In the genomic region with DNA sequence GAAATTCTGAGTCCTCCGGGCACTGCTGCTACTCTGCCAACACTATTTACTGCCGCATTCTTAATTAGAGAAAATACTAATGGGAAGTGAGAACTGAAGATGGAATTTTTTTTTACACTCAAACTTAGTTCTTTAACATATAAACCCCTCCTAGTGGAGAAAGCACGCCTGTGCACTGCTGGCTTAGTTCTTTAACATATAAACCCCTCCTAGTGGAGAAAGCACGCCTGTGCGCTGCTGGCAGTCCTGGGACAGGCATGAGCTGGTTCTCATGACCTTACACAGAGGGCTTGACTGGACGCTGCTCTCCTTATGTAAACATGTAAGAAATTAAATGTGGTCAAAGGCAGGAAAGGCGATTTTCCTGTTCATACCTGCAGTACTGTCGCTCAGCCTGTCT, we compare ENCODE assay signal across 8 mouse cellular contexts. TPM values are rescaled to one million over a fixed set of nuclear protein-coding genes. Genes with fewer than 3 reads are reported as not detected.
DNase-seq lines count a peak whose midpoint lies in the region; ATAC-seq and TF ChIP-seq lines count a peak whose summit lies in the region.

No protein-coding gene starts in this region.

- H3K4me1 ChIP-seq in bone marrow, adult 2 months (ENCODE audit: control insufficient read depth, insufficient read depth, low read length): no peaks in the 10 kb centered on the region
- H3K4me1 ChIP-seq in lung, embryonic 15.5 days: 0 out of 2 replicates have a peak, but pooled peaks cover 2% of the 10 kb centered on the region

- intact Hi-C loops in left cerebral cortex, postnatal 4 days (cut with DNase I): no loop called here
- intact Hi-C loops in gastrocnemius, adult 2 months (cut with DNase I): loop anchor here (5.0 kb wide), 1 partner anchor 289 kb away; no protein-coding TSS in a partner anchor

- H3K27ac ChIP-seq in bone marrow, adult 2 months (ENCODE audit: control insufficient read depth, insufficient read depth, low read depth, low read length, poor library complexity): no peak overlapping the region
- H3K27ac ChIP-seq in gastrocnemius, adult 2 months: no peak overlapping the region; the same call in 1 of the 2 replicates
- no peak overlapping the region for H3K27ac ChIP-seq in lung, embryonic 15.5 days

- peak; percentile 67 for DNase-seq in left cerebral cortex, postnatal 4 days
- DNase-seq in left cerebral cortex, adult 8-10 months (ENCODE audit: low spot score in 2 of 2): no peak
- DNase-seq in gastrocnemius, adult 2 months: peak; percentile 52
- DNase-seq in kidney, adult 8-10 months: peak; percentile 64 to 73
- DNase-seq in ovary, adult 18-20 months (ENCODE audit: low spot score): peak; percentile 16
- peak; percentile 55 for DNase-seq in thymus, postnatal 25 days

- no peak overlapping the region for H3K9ac ChIP-seq in lung, embryonic 15.5 days

- ATAC-seq in lung, embryonic 15.5 days (ENCODE audit: borderline replicate concordance, extremely low read depth, low FRiP score, low TSS enrichment): peak; percentile 75; the same call in 1 of the 2 replicates

- H3K9me3 ChIP-seq in lung, embryonic 15.5 days: no peaks in the 10 kb centered on the region

- no peak overlapping the region for H3K4me3 ChIP-seq in bone marrow, adult 2 months (replicated peaks; ENCODE audit: control insufficient read depth, low read depth, low read length)
- no peak overlapping the region for H3K4me3 ChIP-seq in gastrocnemius, adult 2 months
- no peak overlapping the region for H3K4me3 ChIP-seq in lung, embryonic 15.5 days

- WGBS in bone marrow, adult 2 months: 53% methylated on average over 8 of the region's 8 CpGs
- 40% methylated on average over 8 of the region's 8 CpGs for WGBS in lung, embryonic 15.5 days

- H3K27me3 ChIP-seq in lung, embryonic 15.5 days: no peaks in the 10 kb centered on the region

- peaks cover 29% of the 10 kb centered on the region for H3K36me3 ChIP-seq in lung, embryonic 15.5 days

- no peak for TF ChIP-seq POLR2A in bone marrow, adult 2 months (IDR thresholded peaks at IDR 0.05; ENCODE audit: borderline replicate concordance, control insufficient read depth, low read depth, low read length)

- peak; percentile 50 for TF ChIP-seq CTCF in bone marrow, adult 2 months (IDR thresholded peaks at IDR 0.05; ENCODE audit: control insufficient read depth, insufficient read depth, low read length)
- peak; percentile 87 for TF ChIP-seq CTCF in gastrocnemius, adult 2 months (IDR thresholded peaks at IDR 0.05)

- H3K4me2 ChIP-seq in lung, embryonic 15.5 days: no peak overlapping the region

RNA-seq across cellular contexts. Expression of gene Ttc23l, which starts 24.9 kb away (rescaled TPM):
- not detected for total RNA-seq in left cerebral cortex, postnatal 4 days (2021)
- total RNA-seq in left cerebral cortex, adult 8-10 months (2022): not detected
- not detected in 2 replicates for polyA plus RNA-seq in bone marrow, adult 2 months (2011; ENCODE audit: insufficient read depth, insufficient read length, low replicate concordance, missing spikeins)
- total RNA-seq in gastrocnemius, adult 2 months (2021): not detected
- polyA plus RNA-seq in lung, embryonic 15.5 days (2015; fragmentation: Nextera tagmentation; extraction: Ambion mirVana): not detected in 2 replicates

Comparison
In these comparisons a context has a peak if more than half of its experiments do, and no peak if none do; other contexts are left out.
1. DNase-seq: peak in left cerebral cortex, postnatal 4 days (single experiment), gastrocnemius, adult 2 months (single experiment), kidney, adult 8-10 months (2 of 2), ovary, adult 18-20 months (single experiment) and thymus, postnatal 25 days (single experiment); none in left cerebral cortex, adult 8-10 months (0 of 2).